In genomic region chr15:10313522-10314455, GRCm38 (mm10) we compare ENCODE assay signal across 8 mouse cellular contexts. TPM values are rescaled to one million over a fixed set of nuclear protein-coding genes. Genes with fewer than 3 reads are reported as not detected.
DNase-seq lines count a peak whose midpoint lies in the region; TF ChIP-seq lines count a peak whose summit lies in the region.
"Had no signal": no experiment of that assay in that cellular context is flagged by ENCODE, and none has a peak within 500 bp of the region (broad histone marks: within the 10 kb centered on the region; RNA-seq: fewer than 3 reads in every experiment).

No protein-coding gene starts in this region.

- no peaks in the 10 kb centered on the region for H3K27me3 ChIP-seq in midbrain, embryonic 10.5 days (ENCODE audit: low read depth, poor library complexity, severe bottlenecking)

- H3K36me3 ChIP-seq in midbrain, embryonic 10.5 days, result no peaks in the 10 kb centered on the region

- H3K4me1 ChIP-seq in midbrain, embryonic 10.5 days, result no peaks in the 10 kb centered on the region

- 54% methylated on average over 7 of the region's 7 CpGs for WGBS in midbrain, embryonic 10.5 days

- H3K27ac ChIP-seq in layer of hippocampus, adult 2 months, result no peak overlapping the region
- H3K27ac ChIP-seq in midbrain, embryonic 10.5 days (replicated peaks), result no peak overlapping the region

- H3K4me3 ChIP-seq in layer of hippocampus, adult 2 months, result no peak overlapping the region
- no peak overlapping the region for H3K4me3 ChIP-seq in midbrain, embryonic 10.5 days

- peak; percentile 38 to 43 for DNase-seq in B cell, adult 2 months
- DNase-seq in ES-CJ7 (ENCODE audit: low read depth, low spot score), result peak; percentile 54
- peak; percentile 13 to 59 for DNase-seq in cerebellum, postnatal 25 days
- DNase-seq in gastrocnemius, postnatal 4 days (ENCODE audit: low spot score in 2 of 2), result peak; percentile 18 to 57
- DNase-seq in layer of hippocampus, adult 2 months (ENCODE audit: low spot score in 2 of 2), result peak; percentile 62 to 76
- DNase-seq in midbrain, embryonic 10.5 days (ENCODE audit: low spot score), result peak; percentile 18
- DNase-seq in spleen, adult 12 weeks (ENCODE audit: low spot score), result peak; percentile 1

- peak; percentile 89 for TF ChIP-seq CTCF in layer of hippocampus, adult 2 months (conservative IDR thresholded peaks at IDR 0.05)

- no peaks in the 10 kb centered on the region for H3K9me3 ChIP-seq in midbrain, embryonic 10.5 days (replicated peaks)

RNA-seq across cellular contexts. Expression of gene Gm21973, which starts 11.4 kb away (rescaled TPM):
- not detected for total RNA-seq in gastrocnemius, postnatal 4 days (2021)
- not detected for total RNA-seq in layer of hippocampus, adult 2 months (2021)
- not detected in 2 replicates for polyA plus RNA-seq in midbrain, embryonic 10.5 days (2016; fragmentation: Nextera tagmentation; extraction: Ambion mirVana)
- polyA plus RNA-seq: testis, adult 2 months had no signal

RNA-seq across cellular contexts. Expression of gene Agxt2, which starts 44.5 kb away (rescaled TPM):
- under 1 TPM in 1 of 2 experiments, not detected in 1; 0.16 TPM for total RNA-seq in gastrocnemius, postnatal 4 days (2021)
- not detected for total RNA-seq in layer of hippocampus, adult 2 months (2021)
- polyA plus RNA-seq in midbrain, embryonic 10.5 days (2016; fragmentation: Nextera tagmentation; extraction: Ambion mirVana), result not detected in 2 replicates
- polyA plus RNA-seq: testis, adult 2 months had no signal

Comparison
In these comparisons a context has a peak if more than half of its experiments do, and no peak if none do; other contexts are left out.
1. DNase-seq: peak in every context shown above with its lines; median percentile 69 in layer of hippocampus, adult 2 months; 54 in ES-CJ7; 40 in B cell, adult 2 months; 38 in gastrocnemius, postnatal 4 days; 36 in cerebellum, postnatal 25 days; 18 in midbrain, embryonic 10.5 days; 1 in spleen, adult 12 weeks.